Mouse (Mus musculus): ENCODE measurements around the gene Pi4ka. TPM values are rescaled to one million over a fixed set of nuclear protein-coding genes. Genes with fewer than 3 reads are reported as not detected.

The Pi4ka gene
- polyA plus RNA-seq (2015; fragmentation: Nextera tagmentation; extraction: Ambion mirVana): 28.1 and 31.1 TPM in 2 replicates

DNA sequence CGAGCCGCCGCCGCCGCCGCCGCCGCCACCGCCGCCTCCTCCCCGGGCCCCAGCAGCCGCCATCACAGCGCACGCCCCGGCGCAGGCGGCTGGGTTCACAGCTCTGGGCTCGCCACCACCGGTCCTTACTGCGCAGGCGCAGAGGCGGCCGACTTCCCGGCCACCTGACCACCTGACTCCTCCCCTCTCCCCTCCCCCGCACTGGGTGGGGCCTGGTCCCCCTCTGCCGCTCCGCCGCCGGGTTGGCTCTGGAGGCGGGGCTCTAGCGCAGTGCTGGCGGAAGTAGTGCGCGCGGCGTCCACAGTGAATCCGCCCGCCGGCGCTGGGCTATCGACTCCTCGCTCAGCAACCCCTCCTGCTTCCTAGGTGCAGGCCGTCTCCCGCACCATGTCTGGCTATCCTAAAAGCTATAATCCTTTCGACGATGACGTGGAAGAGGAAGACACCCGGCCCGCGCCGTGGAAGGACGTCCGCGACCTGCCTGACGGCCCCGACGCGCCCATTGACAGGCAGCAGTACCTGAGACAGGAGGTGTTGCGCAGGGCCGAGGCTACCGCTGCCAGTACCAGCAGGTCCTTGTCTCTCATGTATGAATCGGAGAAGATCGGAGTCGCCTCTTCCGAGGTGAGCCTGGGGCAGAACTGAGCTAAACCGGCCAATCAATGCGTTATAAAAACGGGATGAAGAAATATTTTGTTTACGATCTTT lies at the start of gene Pi4ka, which contains the start of gene Snap29:
TSS of gene Pi4ka (minus strand) at position 579 of the 708 bp plus-strand sequence.
TSS of gene Snap29 (plus strand) at position 251 of the 708 bp plus-strand sequence.
- no peaks in the 10 kb centered on the region for H3K36me3 ChIP-seq
- peaks cover 24% of the 10 kb centered on the region for H3K4me1 ChIP-seq (replicated peaks)
- peak; percentile 97 for ATAC-seq (replicated peaks; ENCODE audit: insufficient number of reproducible peaks, insufficient read depth, low FRiP score, low read depth)
- H3K4me3 ChIP-seq: peak within 1 kb of the TSS; percentile 82
- no peaks in the 10 kb centered on the region for H3K27me3 ChIP-seq
- no peaks in the 10 kb centered on the region for H3K9me3 ChIP-seq (replicated peaks)
- H3K9ac ChIP-seq: peak within 1 kb of the TSS; percentile 80
- peak within 1 kb of the TSS; percentile 83 for H3K27ac ChIP-seq
- under 1% methylated on average over 63 of the region's 69 CpGs for WGBS
- H3K4me2 ChIP-seq: peak within 1 kb of the TSS; percentile 81

DNA sequence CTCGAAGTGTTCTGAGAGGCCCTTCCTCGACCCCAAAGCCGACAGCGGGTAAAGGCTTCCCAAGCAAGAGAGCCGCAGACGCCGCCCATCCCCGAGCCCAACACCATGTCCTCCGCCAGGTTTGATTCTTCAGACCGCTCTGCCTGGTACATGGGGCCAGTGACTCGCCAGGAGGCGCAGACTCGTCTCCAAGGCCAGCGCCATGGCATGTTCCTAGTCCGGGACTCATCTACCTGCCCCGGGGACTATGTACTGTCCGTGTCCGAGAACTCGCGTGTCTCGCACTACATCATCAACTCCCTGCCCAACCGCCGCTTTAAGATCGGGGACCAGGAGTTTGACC lies 46.2 kb upstream of the Pi4ka start:
- Histone ChIP-seq H3K9ac (peak overlapping the region; percentile 95), H3K27me3 (no peaks in the 10 kb centered on the region), H3K4me1 (replicated peaks) (peaks cover 25% of the 10 kb centered on the region), H3K4me2 (peak overlapping the region; percentile 69), H3K4me3 (peak overlapping the region; percentile 94), H3K36me3 (peaks cover 8% of the 10 kb centered on the region; the same call in 1 of the 2 replicates), H3K9me3 (replicated peaks) (no peaks in the 10 kb centered on the region), H3K27ac (peak overlapping the region; percentile 98)
- WGBS: 0% methylated on average over 24 of the region's 24 CpGs
- peak; percentile 40 for ATAC-seq (replicated peaks; ENCODE audit: insufficient number of reproducible peaks, insufficient read depth, low FRiP score, low read depth)

DNA sequence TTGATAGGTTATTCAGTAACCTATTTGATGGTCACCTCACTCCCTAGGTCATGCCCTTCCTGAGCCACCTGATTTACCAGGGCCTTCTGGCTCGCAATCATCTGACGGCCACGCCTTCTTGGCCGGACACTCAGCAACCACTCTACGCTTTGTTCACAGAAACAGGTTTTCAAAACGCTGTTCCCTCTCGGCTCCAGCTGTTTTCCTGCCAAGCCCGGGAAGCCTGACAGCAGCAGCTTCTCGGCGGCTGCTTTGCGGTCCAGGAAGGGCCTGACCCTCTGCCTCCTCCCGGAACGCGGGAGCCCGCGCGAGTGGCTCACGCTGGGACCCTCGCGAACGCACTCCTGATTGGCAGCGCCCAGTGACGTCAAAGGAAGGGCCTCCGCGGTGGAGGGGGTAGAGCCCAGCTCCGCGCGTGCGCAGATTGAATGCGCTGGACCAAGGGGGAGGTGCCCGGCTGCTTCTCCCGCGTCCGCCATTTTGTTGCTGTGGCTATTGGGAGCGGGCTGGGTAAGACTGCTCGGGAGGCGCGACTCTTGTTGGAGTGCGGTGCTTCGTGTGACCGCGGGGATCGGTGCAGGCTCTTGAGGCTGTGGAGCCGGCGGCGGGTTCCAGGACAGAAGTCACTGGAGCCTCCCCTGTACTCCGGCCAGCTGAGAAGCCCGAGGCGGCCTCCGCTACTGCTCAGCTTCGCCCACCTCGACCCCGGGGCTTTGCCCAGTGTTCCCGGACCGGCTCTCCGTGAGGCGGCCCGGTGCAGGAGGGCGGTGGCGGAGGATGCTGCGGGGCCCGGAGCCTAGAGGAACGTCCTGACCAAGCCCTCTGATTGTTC lies 45.6 kb upstream of the Pi4ka start, which contains the start of gene Crkl:
TSS of gene Crkl (plus strand) at position 447 of the 832 bp plus-strand sequence.
- Histone ChIP-seq H3K27ac (peak within 1 kb of the TSS; percentile 98), H3K4me1 (replicated peaks) (peaks cover 25% of the 10 kb centered on the region), H3K9ac (peak within 1 kb of the TSS; percentile 95), H3K27me3 (no peaks in the 10 kb centered on the region), H3K9me3 (replicated peaks) (no peaks in the 10 kb centered on the region), H3K36me3 (peaks cover 5% of the 10 kb centered on the region; the same call in 1 of the 2 replicates), H3K4me3 (peak within 1 kb of the TSS; percentile 94), H3K4me2 (peak within 1 kb of the TSS; percentile 69)
- peak; percentile 98 for ATAC-seq (replicated peaks; ENCODE audit: insufficient number of reproducible peaks, insufficient read depth, low FRiP score, low read depth)
- whole genome bisulfite sequencing: under 1% methylated on average over 63 of the region's 63 CpGs

DNA sequence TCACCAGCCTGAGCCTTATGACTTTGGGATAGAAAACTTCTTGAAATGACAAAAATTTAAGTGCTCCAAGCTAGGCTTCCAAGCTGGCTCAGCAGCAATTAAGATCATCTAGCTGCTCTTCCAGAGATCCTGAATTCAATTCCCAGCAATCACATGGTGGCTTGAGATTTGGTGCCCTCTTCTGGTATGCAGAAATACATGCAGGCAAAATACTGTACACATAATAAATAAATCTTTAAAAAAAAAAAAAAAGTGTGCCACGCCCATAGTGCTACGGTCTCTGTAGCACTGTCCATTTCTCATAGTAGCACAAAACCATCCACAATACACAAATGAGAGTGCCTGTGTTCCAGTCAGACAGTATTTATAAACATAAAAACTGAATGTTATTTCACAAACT lies 26.5 kb upstream of the Pi4ka start:
- ATAC-seq (replicated peaks; ENCODE audit: insufficient number of reproducible peaks, insufficient read depth, low FRiP score, low read depth): no peak
- H3K9me3 ChIP-seq (replicated peaks): no peaks in the 10 kb centered on the region
- H3K4me2 ChIP-seq: no peak overlapping the region
- peaks cover 8% of the 10 kb centered on the region; the same call in 1 of the 2 replicates for H3K36me3 ChIP-seq
- no peaks in the 10 kb centered on the region for H3K4me1 ChIP-seq (replicated peaks)
- no peaks in the 10 kb centered on the region for H3K27me3 ChIP-seq
- no peak overlapping the region for H3K27ac ChIP-seq
- WGBS: 57% methylated on average over 2 of the region's 2 CpGs
- no peak overlapping the region for H3K4me3 ChIP-seq
- H3K9ac ChIP-seq: no peak overlapping the region

DNA sequence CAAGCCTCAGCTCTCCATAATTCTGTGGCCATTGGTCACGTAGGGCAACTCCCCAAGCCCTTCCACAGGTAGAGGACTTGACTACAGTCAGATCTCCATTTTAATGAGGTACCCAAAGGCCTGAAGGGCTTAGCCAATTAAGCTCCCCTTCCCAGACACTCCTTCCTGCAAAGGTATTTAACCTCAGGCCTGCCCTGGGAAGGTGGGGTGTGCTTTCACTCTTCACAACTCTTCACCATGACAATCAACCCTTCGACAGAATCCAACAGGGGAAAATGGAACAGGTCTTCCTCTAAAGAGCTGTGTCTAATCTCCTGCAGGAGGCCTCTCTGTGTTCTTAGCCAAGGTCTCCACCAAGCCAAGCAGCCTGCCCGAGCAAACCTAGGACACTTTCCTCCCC lies 16.9 kb upstream of the Pi4ka start:
- 75% methylated on average over 3 of the region's 3 CpGs for WGBS
- no peaks in the 10 kb centered on the region for H3K4me1 ChIP-seq (replicated peaks)
- no peak overlapping the region for H3K4me2 ChIP-seq
- no peak overlapping the region for H3K9ac ChIP-seq
- H3K4me3 ChIP-seq: no peak overlapping the region
- no peak for ATAC-seq (replicated peaks; ENCODE audit: insufficient number of reproducible peaks, insufficient read depth, low FRiP score, low read depth)
- H3K9me3 ChIP-seq (replicated peaks): no peaks in the 10 kb centered on the region
- H3K36me3 ChIP-seq: peaks cover 44% of the 10 kb centered on the region
- H3K27me3 ChIP-seq: no peaks in the 10 kb centered on the region
- H3K27ac ChIP-seq: no peak overlapping the region

DNA sequence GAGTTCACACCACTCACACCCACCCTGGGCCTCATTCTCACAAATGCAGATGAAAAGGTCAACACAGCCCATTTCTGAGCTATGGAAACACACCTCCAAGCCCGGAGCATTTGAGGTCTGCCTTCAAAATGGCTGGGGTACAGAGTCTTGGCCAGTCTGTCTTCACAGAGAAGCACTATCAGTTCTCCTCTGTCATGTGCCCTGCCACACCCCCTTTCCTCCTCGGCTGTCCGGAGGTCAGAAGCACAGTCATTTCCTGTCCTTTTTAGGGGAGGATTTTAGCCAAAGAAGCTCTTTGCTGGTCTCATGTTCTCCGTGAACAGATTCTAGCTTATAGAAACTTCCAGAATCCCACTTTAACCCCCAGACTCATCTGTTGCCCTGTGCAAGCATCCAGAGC lies 4.1 kb upstream of the Pi4ka start:
- no peaks in the 10 kb centered on the region for H3K27me3 ChIP-seq
- no peak overlapping the region for H3K9ac ChIP-seq
- no peak overlapping the region for H3K4me2 ChIP-seq
- H3K36me3 ChIP-seq: no peaks in the 10 kb centered on the region
- peaks cover 17% of the 10 kb centered on the region for H3K4me1 ChIP-seq (replicated peaks)
- no peak overlapping the region for H3K4me3 ChIP-seq
- H3K27ac ChIP-seq: no peak overlapping the region
- WGBS: 36% methylated on average over 4 of the region's 4 CpGs
- ATAC-seq (replicated peaks; ENCODE audit: insufficient number of reproducible peaks, insufficient read depth, low FRiP score, low read depth): no peak
- H3K9me3 ChIP-seq (replicated peaks): no peaks in the 10 kb centered on the region

DNA sequence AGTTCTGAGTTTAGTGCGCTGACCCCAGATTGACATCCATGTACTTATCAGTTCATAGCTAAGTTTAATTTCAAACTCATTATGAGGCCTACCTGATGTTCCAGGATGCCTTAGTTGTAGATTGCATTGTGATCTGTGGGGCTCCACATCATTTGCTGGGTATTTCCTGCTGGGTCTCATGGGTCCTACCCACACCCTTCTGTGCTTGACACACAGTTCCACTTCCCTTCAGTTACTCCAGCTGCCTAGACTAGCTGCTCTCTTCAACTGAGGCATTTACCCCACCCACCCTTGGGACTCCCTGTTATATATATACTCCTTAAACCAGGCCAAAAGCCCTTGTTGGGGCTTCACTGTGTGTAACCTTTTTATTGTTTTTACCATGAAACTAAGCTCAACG lies 2.9 kb upstream of the Pi4ka start:
- Histone ChIP-seq H3K9ac (no peak overlapping the region), H3K36me3 (no peaks in the 10 kb centered on the region), H3K4me3 (no peak overlapping the region), H3K4me1 (replicated peaks) (peaks cover 26% of the 10 kb centered on the region), H3K27ac (no peak overlapping the region), H3K9me3 (replicated peaks) (no peaks in the 10 kb centered on the region), H3K27me3 (no peaks in the 10 kb centered on the region), H3K4me2 (no peak overlapping the region)
- no peak for ATAC-seq (replicated peaks; ENCODE audit: insufficient number of reproducible peaks, insufficient read depth, low FRiP score, low read depth)
- WGBS: 82% methylated on average over 2 of the region's 2 CpGs

DNA sequence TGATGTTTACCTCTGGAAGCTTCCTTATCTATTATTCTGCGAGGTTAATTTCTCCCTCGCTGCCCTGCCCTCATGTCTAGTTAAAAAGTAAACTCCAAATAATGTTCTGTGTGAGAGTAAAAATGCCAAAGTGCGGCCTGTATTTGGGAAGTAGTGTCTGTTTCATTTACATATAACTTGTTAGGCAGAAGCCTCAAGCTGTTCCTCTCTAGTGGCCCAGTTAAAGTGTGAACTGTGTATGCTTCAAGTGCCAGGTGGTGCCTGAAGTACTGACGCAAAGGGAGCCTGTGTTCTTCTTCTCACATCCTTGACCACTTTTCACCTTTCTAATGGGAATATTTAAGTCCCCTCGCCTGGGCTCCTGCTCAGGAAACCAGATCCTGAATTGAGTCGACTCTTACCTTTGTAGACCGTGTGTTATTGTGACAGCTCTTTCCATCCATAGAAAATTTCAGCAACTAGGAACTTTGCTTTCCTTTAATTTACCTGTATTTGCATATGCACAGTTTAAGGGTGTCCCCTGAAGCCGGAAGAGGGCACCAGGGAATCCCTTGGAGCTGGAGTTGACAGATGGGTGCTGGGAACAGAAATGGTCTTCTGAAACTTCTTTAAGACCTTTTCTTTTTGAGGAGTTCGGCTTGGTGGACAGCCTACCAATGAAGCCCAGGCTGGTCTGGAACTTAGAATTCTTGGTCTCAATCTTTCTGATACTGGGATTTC lies 558 bp upstream of the Pi4ka start:
- WGBS: 32% methylated on average over 9 of the region's 9 CpGs
- Histone ChIP-seq H3K27me3 (no peaks in the 10 kb centered on the region), H3K4me1 (replicated peaks) (peaks cover 24% of the 10 kb centered on the region), H3K9ac (peak overlapping the region; percentile 80), H3K27ac (no peak overlapping the region), H3K9me3 (replicated peaks) (no peaks in the 10 kb centered on the region), H3K36me3 (no peaks in the 10 kb centered on the region), H3K4me3 (peak overlapping the region; percentile 82), H3K4me2 (peak overlapping the region; percentile 66)
- no peak for ATAC-seq (replicated peaks; ENCODE audit: insufficient number of reproducible peaks, insufficient read depth, low FRiP score, low read depth)

DNA sequence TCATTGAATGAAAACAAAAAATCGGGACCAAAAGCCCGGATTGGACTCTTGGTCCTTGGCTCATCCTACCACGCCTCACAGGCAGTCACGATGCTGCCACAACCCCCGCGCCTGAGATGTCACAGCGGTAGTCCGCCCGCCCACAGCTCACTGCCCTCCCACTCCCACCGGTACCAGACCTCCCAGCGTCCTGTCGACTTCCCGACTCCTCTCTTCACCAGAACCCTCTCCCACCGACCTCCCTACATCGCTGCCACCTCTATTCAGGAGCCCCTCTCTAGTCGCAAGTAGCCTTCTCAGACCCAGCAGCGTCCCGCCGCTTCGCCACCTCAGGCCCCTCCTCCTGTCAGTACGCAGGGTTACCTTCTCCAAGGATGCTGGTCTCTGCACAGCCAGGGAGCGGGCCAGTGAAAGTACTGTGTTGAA lies 830 bp downstream of the Pi4ka start:
- ATAC-seq (replicated peaks; ENCODE audit: insufficient number of reproducible peaks, insufficient read depth, low FRiP score, low read depth): peak; percentile 70
- peak overlapping the region; percentile 83 for H3K27ac ChIP-seq
- WGBS: under 1% methylated on average over 22 of the region's 22 CpGs

DNA sequence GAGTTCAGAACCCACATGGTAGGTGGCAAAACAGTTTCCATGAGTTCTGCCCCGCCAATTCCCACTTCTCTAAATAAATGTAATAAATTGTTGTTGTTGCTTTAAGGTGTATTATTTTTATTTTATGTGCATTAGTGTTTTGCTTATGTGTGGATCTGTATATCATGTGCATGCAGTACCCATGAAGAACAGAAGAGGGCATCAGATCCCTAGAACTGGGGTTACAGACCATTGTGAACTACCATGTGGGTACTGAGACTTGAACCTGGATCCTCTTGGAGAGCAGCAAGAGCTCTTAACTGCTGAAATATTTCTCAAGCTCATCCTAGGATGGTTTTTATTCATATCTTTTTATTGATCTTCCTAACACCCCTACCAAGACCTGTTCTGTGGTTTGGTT lies 3.3 kb downstream of the Pi4ka start:
- peaks cover 16% of the 10 kb centered on the region for H3K4me1 ChIP-seq (replicated peaks)
- H3K9me3 ChIP-seq (replicated peaks): no peaks in the 10 kb centered on the region
- H3K4me2 ChIP-seq: no peak overlapping the region
- H3K36me3 ChIP-seq: no peaks in the 10 kb centered on the region
- no peak overlapping the region for H3K9ac ChIP-seq
- ATAC-seq (replicated peaks; ENCODE audit: insufficient number of reproducible peaks, insufficient read depth, low FRiP score, low read depth): no peak
- no peaks in the 10 kb centered on the region for H3K27me3 ChIP-seq
- 74% methylated on average over 1 of the region's 1 CpGs for WGBS
- H3K27ac ChIP-seq: no peak overlapping the region
- H3K4me3 ChIP-seq: no peak overlapping the region

More for the DNA sequence above, 830 bp downstream of the Pi4ka start:
- Histone ChIP-seq H3K4me1 (replicated peaks) (peaks cover 22% of the 10 kb centered on the region), H3K4me3 (peak overlapping the region; percentile 82), H3K9ac (peak overlapping the region; percentile 79), H3K4me2 (peak overlapping the region; percentile 81), H3K36me3 (no peaks in the 10 kb centered on the region), H3K27me3 (no peaks in the 10 kb centered on the region), H3K9me3 (replicated peaks) (no peaks in the 10 kb centered on the region)

DNA sequence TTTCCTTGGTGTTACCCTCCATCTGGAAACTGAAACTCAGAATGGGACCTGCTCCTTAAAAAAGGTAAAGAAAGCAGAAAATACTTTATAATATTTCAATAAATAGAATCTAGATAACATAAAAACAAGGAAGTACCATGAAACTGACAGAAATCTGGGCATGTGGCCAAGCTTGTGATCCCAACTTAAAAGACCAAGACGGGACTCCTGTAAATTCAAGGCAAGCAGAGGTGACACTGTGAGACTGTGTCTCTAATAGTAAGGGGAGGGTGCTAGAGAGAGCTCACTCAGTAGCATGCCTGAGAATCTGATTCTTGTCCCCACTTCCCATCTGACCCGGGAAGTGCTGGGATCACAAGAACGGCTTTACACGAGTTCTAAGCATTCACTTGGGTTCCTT lies 13.3 kb downstream of the Pi4ka start:
- H3K4me1 ChIP-seq (replicated peaks): no peaks in the 10 kb centered on the region
- ATAC-seq (replicated peaks; ENCODE audit: insufficient number of reproducible peaks, insufficient read depth, low FRiP score, low read depth): no peak
- H3K4me2 ChIP-seq: no peak overlapping the region
- H3K27me3 ChIP-seq: no peaks in the 10 kb centered on the region
- peaks cover 15% of the 10 kb centered on the region; the same call in 1 of the 2 replicates for H3K36me3 ChIP-seq
- no peak overlapping the region for H3K27ac ChIP-seq
- WGBS: 54% methylated on average over 4 of the region's 4 CpGs
- H3K4me3 ChIP-seq: no peak overlapping the region
- H3K9me3 ChIP-seq (replicated peaks): no peaks in the 10 kb centered on the region
- H3K9ac ChIP-seq: no peak overlapping the region
